Mouse (Mus musculus): ENCODE data around the gene Robo3.

Robo3 gene

GRCm38 (mm10) chr9:37421239-37421638, 11.8 kb downstream of the Robo3 start:
- no peak for DNase-seq

- DNase-seq, result peak; percentile 68
These were observed 12.4 kb downstream of the Robo3 start for GRCm38 (mm10) chr9:37420676-37421075.

DNA sequence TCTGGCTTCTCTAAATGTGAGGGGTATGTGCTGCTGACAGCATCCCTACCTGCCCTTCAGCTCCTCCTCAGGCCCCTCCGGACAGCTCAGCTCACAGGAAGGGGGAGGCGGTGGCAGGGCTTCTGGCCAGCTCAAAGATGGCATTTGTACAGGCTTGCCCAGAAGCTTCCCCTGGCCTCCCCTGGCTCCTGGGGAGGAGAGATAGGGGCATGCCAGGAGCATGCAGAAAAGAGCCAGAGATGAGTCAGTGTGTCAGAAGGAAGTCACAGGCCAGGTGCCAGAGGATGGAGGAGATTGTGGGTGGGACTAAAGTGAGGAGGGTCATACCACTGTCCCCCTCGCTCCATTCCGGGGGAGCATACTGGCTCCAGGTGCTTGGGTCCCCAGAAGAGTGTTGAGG, 14.3 kb downstream of the Robo3 start:
- no peak for DNase-seq

DNA sequence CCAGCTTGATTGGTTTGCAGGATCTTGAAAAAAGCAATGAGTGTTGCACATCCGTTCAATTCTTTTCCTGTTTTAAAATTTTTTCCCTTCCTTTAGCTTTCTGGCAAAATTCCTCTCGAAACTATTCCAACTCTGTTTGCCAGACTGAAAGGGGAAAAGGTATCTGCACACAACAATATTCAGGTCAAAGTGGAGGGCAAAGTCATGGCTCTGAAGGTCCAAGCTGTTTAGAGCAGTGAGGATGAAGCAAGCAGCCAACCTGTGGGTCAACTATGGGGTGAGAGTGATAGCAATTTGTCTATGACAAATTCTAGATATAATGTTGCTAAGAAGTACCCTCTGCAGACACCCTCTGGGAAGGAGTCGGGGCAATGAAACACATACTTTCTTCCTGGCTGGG, 18.4 kb downstream of the Robo3 start:
- DNase-seq, result no peak

DNA sequence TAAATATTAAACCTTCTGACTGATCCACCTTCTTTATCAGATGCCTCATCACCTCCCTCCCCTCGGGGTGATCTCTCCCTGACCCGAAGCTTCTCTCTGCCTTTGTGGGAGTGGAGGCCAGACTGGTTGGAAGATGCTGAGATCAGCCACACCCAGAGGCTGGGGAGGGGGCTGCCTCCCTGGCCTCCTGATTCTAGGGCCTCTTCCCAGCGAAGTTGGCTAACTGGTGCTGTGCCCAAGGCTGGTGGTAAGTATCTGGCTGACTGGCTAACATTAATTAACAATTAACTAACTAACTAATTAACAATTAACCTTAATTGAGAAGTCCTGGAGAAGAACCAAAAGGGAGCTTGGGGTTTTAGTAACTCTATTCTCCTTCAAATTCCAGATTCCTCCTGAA, 20.1 kb downstream of the Robo3 start:
- no peak for DNase-seq

GRCm38 (mm10) chr9:37409698-37410445, 23.2 kb downstream of the Robo3 start:
- no peak for DNase-seq

GRCm38 (mm10) chr9:37407850-37408502, 25.1 kb downstream of the Robo3 start:
- no peak for DNase-seq

- DNase-seq, result no peak
These were observed 26.7 kb downstream of the Robo3 start for GRCm38 (mm10) chr9:37406372-37406771.

- no peak for DNase-seq
These were observed 30.0 kb downstream of the Robo3 start for GRCm38 (mm10) chr9:37403011-37403410.

DNA sequence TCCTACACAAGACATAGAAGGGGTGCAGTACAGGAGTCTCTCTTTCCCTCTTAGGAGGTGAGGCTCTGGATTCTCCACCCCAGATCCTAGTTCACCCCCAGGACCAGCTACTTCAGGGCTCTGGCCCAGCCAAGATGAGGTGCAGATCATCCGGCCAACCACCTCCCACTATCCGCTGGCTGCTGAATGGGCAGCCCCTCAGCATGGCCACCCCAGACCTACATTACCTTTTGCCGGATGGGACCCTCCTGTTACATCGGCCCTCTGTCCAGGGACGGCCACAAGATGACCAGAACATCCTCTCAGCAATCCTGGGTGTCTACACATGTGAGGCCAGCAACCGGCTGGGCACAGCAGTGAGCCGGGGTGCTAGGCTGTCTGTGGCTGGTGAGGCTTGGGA, 30.5 kb downstream of the Robo3 start:
- no peak for DNase-seq

DNA sequence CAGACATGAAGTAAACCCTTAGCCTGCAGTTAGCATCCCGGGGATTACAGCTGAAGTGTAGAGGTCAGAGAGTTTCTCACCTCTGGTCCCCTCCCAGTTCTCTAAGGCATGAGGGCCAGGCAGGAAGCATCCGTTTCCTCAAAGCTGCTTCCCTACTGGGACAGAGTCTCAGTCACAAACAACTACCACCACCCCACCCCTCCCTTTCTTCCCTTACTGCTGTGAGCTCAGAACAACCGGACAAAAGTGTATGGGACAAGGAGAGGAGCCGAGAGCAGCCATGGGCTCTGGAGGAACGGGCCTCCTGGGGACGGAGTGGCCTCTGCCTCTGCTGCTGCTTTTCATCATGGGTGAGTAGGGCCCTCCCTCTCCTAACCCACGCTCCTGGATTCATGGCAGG, 31.2 kb downstream of the Robo3 start, which contains the start of gene Robo4:
Robo4 (plus strand) TSS at position 96 of the 400 bp plus-strand sequence.
- DNase-seq, result no peak

DNA sequence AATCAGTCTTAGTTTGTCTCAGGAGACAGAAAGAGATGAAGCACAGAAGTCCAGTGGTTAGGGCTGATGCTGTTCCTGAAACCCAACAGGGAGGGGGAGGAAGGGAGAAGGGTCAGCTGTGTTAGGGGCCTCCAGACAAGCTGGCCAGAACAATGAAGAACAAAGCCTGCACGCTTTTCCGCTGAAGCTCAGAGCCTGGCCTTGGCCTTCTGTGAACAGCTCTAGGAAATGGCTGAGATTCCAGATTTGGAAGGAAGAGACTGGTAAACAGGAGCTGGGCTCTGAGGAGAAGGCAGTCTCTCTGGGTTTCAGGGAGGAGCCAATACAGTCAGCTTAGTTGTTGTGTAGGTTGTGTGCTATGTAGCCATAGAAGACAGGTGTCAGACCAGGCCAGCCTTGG, 32.5 kb downstream of the Robo3 start:
- no peak for DNase-seq

- no peak for DNase-seq
These were observed 39.4 kb downstream of the Robo3 start for GRCm38 (mm10) chr9:37393482-37394131.

- DNase-seq, result no peak
These were observed 41.0 kb downstream of the Robo3 start for GRCm38 (mm10) chr9:37392071-37392470.

DNA sequence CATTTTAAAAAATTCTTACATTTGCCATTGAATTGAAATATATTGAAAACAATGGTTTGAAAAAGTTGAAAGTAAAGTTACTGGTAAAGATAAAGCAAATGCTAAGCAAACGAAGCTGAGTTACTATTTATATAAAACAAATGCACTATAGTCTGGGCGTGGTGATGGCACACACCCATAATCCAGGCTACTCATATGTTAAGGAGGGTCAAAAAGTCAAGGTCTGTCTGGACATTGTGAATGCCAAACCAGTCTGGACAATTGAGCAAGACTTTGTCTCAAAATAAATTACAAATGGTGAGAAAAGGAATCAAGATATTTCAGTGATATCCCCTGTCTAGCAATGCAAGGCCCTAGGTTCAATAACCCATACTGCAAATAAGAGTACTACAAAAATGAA, 42.2 kb downstream of the Robo3 start:
- DNase-seq, result no peak

- DNase-seq, result no peak
These were observed 48.5 kb downstream of the Robo3 start for GRCm38 (mm10) chr9:37384284-37385182.

DNA sequence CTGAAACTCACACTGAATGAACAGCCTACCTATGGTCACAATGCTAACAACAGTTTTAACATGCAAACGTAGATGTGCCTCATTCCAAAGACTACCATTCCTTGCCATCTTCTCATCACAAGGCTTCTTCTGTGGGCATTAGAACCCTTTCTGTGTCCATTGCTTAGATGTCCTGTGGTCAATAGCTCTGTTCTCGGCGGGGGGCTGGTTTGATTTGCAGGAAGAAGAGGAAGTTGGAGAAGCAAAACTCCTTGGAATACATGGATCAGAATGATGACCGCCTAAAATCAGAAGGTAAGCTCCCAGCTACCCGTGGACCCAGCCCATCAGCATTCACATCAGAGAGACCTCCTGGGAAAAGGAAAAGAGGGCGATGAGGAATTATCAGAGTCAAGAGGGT, 49.9 kb downstream of the Robo3 start:
- DNase-seq, result no peak

DNA sequence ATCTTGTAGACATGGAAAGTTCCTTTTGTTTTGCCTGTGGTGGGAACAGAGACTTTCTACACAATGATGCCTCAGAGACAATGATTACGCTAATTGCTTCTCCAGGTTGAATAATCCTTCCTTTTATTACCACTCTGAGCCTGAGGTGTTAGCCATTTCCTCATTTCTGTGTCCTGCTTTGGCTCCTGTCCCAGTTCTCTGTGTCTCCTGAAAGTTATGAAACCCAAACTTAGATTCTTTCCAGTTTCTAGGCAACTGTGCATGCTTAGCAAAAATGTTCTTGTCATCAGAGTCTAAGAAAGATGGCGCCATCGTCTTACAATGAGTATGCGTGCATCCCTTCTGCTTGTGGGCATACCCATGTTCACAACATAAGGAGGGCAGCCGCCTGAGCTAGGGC, 57.3 kb downstream of the Robo3 start:
- DNase-seq, result no peak

GRCm38 (mm10) chr9:37371232-37371801, 61.7 kb downstream of the Robo3 start:
- no peak for DNase-seq

- no peak for DNase-seq
These were observed 64.2 kb downstream of the Robo3 start for GRCm38 (mm10) chr9:37368860-37369259.

GRCm38 (mm10) chr9:37368081-37368830, 64.8 kb downstream of the Robo3 start:
- no peak for DNase-seq

All from right cerebral cortex, postnatal 25 days (tissue).